Mouse (Mus musculus) kidney, postnatal 36 days (tissue): ENCODE results near the gene Erich6.
"Not testable (repeated sequence)": the region's sequence is repeated elsewhere in the genome, so short reads cannot be mapped to it uniquely, and the experiment has no call there.

Experiments used
- DNase-seq, 2 experiments: peaks; one replicate each; pipeline ENCODE4 v3.0.0; 2021 to 2022; ENCODE audit warnings: mixed read lengths in 2 of 2

Gene Erich6

GRCm38 (mm10) chr3:58646180-58646579 is 9.2 kb upstream of the Erich6 start:
- DNase-seq: no peak

GRCm38 (mm10) chr3:58631693-58632092 is 5.3 kb downstream of the Erich6 start:
- DNase-seq: no peak

- DNase-seq: no peak
Observed at GRCm38 (mm10) chr3:58624981-58625380, 12.0 kb downstream of the Erich6 start.

- no peak for DNase-seq
Observed at GRCm38 (mm10) chr3:58622665-58623394, 14.2 kb downstream of the Erich6 start.

GRCm38 (mm10) chr3:58621066-58621465 is 15.9 kb downstream of the Erich6 start:
- no peak for DNase-seq

- DNase-seq: no peak
Observed at GRCm38 (mm10) chr3:58609985-58610384, 27.0 kb downstream of the Erich6 start.

- DNase-seq: no peak
Observed at GRCm38 (mm10) chr3:58608506-58608905, 28.5 kb downstream of the Erich6 start.

- no peak for DNase-seq
Observed at GRCm38 (mm10) chr3:58593623-58594022, 43.4 kb downstream of the Erich6 start.

GRCm38 (mm10) chr3:58592666-58593065 is 44.3 kb downstream of the Erich6 start:
- not testable (repeated sequence) for DNase-seq

- not testable (repeated sequence) for DNase-seq
Observed at GRCm38 (mm10) chr3:58590544-58590943, 46.5 kb downstream of the Erich6 start.

GRCm38 (mm10) chr3:58582788-58583426 is 54.1 kb downstream of the Erich6 start:
- peak; percentile 47 to 54 for DNase-seq

- peak in 1 of 2 experiments; percentile 10 for DNase-seq
Observed at GRCm38 (mm10) chr3:58582297-58582696, 54.7 kb downstream of the Erich6 start.

GRCm38 (mm10) chr3:58581530-58581929 is 55.5 kb downstream of the Erich6 start:
- DNase-seq: no peak

- DNase-seq: peak in 1 of 2 experiments; percentile 42
Observed at GRCm38 (mm10) chr3:58577506-58578050, 59.4 kb downstream of the Erich6 start.

- peak; percentile 58 to 73 for DNase-seq
Observed at GRCm38 (mm10) chr3:58577067-58577503, 59.9 kb downstream of the Erich6 start.

GRCm38 (mm10) chr3:58576137-58577066 is 60.6 kb downstream of the Erich6 start, which contains the start of gene Selenot:
Selenot (plus strand) TSS chr3:58576636.
- DNase-seq: peak; percentile 96 to 98

GRCm38 (mm10) chr3:58570821-58571220 is 66.2 kb downstream of the Erich6 start:
- DNase-seq: no peak
